Mouse (Mus musculus): ENCODE data around the gene Zfp367.

DNA sequence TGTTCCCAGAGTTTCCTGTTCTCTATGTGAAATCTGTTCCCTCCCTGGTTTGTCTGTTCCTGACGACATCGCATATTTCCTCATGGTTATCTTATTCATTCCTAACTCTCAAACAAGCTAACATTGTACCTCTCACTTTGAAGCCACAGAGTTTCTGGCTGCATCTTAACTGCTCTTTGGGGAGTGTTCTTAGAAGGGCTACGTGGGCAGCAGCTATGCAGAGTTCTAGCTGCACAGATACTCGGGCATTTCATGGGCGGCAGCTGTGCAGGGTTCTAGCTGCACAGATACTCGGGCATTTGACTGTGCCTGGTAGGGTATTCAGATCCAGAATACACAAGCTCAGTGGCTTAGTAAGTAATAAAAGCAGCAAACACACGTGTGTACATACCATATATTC is 64.9 kb downstream of the Zfp367 start:
- no peak for TF ChIP-seq CTCF (IDR thresholded peaks at IDR 0.05; ENCODE audit: insufficient read depth, low read length)
- TF ChIP-seq POLR2A (IDR thresholded peaks at IDR 0.05; ENCODE audit: borderline replicate concordance, extremely low read depth, low read depth, low read length), result no peak
